Mouse (Mus musculus): ENCODE data around the gene Rasal1. TPM values are rescaled to one million over a fixed set of nuclear protein-coding genes. Genes with fewer than 3 reads are reported as not detected.

Gene Rasal1
- polyA plus RNA-seq, 1 experiment from 2014 or later, result 0.48 TPM

- peaks cover 61% of the 10 kb centered on the region for H3K27me3 ChIP-seq (ENCODE audit: control insufficient read depth, insufficient read depth, low read length)
- H3K9ac ChIP-seq (ENCODE audit: low read length), result no peak overlapping the region
- H3K4me1 ChIP-seq (ENCODE audit: control insufficient read depth, insufficient read depth, low read length), result peaks cover 4% of the 10 kb centered on the region; the same call in 1 of the 2 replicates
- no peaks in the 10 kb centered on the region; the same call in 1 of the 2 replicates for H3K9me3 ChIP-seq (ENCODE audit: control insufficient read depth, low read length)
- H3K4me3 ChIP-seq (ENCODE audit: low read depth, low read length), result no peak overlapping the region
- 73% methylated on average over 16 of the region's 16 CpGs for WGBS
- H3K27ac ChIP-seq (replicated peaks; ENCODE audit: low read depth, low read length), result no peak overlapping the region
- no peak for ATAC-seq (ENCODE audit: insufficient number of reproducible peaks, low FRiP score, low TSS enrichment, low read depth)
- DNase-seq (ENCODE audit: low spot score), result no peak
- no peaks in the 10 kb centered on the region for H3K36me3 ChIP-seq (ENCODE audit: control insufficient read depth, insufficient read depth, low read length)
- H3K4me2 ChIP-seq (ENCODE audit: low read depth, severe bottlenecking), result no peak overlapping the region
Observed at GRCm38 (mm10) chr5:120696057-120696743, 47.6 kb downstream of the Rasal1 start.

GRCm38 (mm10) chr5:120696865-120697264 is 48.3 kb downstream of the Rasal1 start:
- H3K4me3 ChIP-seq (ENCODE audit: low read depth, low read length), result no peak overlapping the region
- no peaks in the 10 kb centered on the region; the same call in 1 of the 2 replicates for H3K9me3 ChIP-seq (ENCODE audit: control insufficient read depth, low read length)
- DNase-seq (ENCODE audit: low spot score) (no peak), ATAC-seq (ENCODE audit: insufficient number of reproducible peaks, low FRiP score, low TSS enrichment, low read depth) (no peak)
- H3K4me1 ChIP-seq (ENCODE audit: control insufficient read depth, insufficient read depth, low read length), result peaks cover 4% of the 10 kb centered on the region; the same call in 1 of the 2 replicates
- H3K27ac ChIP-seq (replicated peaks; ENCODE audit: low read depth, low read length), result no peak overlapping the region
- peaks cover 61% of the 10 kb centered on the region for H3K27me3 ChIP-seq (ENCODE audit: control insufficient read depth, insufficient read depth, low read length)
- no peaks in the 10 kb centered on the region for H3K36me3 ChIP-seq (ENCODE audit: control insufficient read depth, insufficient read depth, low read length)
- H3K4me2 ChIP-seq (ENCODE audit: low read depth, severe bottlenecking), result no peak overlapping the region
- H3K9ac ChIP-seq (ENCODE audit: low read length), result no peak overlapping the region
- 55% methylated on average over 4 of the region's 4 CpGs for WGBS

- H3K27ac ChIP-seq (replicated peaks; ENCODE audit: low read depth, low read length), result no peak overlapping the region
Observed at GRCm38 (mm10) chr5:120698181-120698580, 49.6 kb downstream of the Rasal1 start.

GRCm38 (mm10) chr5:120698801-120699391 is 50.3 kb downstream of the Rasal1 start:
- no peak for DNase-seq (ENCODE audit: low spot score)
- Histone ChIP-seq H3K4me2 (ENCODE audit: low read depth, severe bottlenecking) (no peak overlapping the region), H3K27ac (replicated peaks; ENCODE audit: low read depth, low read length) (no peak overlapping the region), H3K4me3 (ENCODE audit: low read depth, low read length) (no peak overlapping the region), H3K36me3 (ENCODE audit: control insufficient read depth, insufficient read depth, low read length) (no peaks in the 10 kb centered on the region), H3K27me3 (ENCODE audit: control insufficient read depth, insufficient read depth, low read length) (peaks cover 42% of the 10 kb centered on the region), H3K9me3 (ENCODE audit: control insufficient read depth, low read length) (no peaks in the 10 kb centered on the region; the same call in 1 of the 2 replicates), H3K9ac (ENCODE audit: low read length) (no peak overlapping the region), H3K4me1 (ENCODE audit: control insufficient read depth, insufficient read depth, low read length) (peaks cover 4% of the 10 kb centered on the region; the same call in 1 of the 2 replicates)
- no peak for ATAC-seq (ENCODE audit: insufficient number of reproducible peaks, low FRiP score, low TSS enrichment, low read depth)
- WGBS, result 43% methylated on average over 16 of the region's 16 CpGs

More at GRCm38 (mm10) chr5:120698181-120698580, 49.6 kb downstream of the Rasal1 start:
- 61% methylated on average over 3 of the region's 3 CpGs for WGBS
- ATAC-seq (ENCODE audit: insufficient number of reproducible peaks, low FRiP score, low TSS enrichment, low read depth) (no peak), DNase-seq (ENCODE audit: low spot score) (no peak)
- H3K9me3 ChIP-seq (ENCODE audit: control insufficient read depth, low read length), result no peaks in the 10 kb centered on the region; the same call in 1 of the 2 replicates
- peaks cover 49% of the 10 kb centered on the region for H3K27me3 ChIP-seq (ENCODE audit: control insufficient read depth, insufficient read depth, low read length)
- H3K9ac ChIP-seq (ENCODE audit: low read length), result no peak overlapping the region
- H3K4me3 ChIP-seq (ENCODE audit: low read depth, low read length), result no peak overlapping the region
- H3K36me3 ChIP-seq (ENCODE audit: control insufficient read depth, insufficient read depth, low read length), result no peaks in the 10 kb centered on the region
- no peak overlapping the region for H3K4me2 ChIP-seq (ENCODE audit: low read depth, severe bottlenecking)
- H3K4me1 ChIP-seq (ENCODE audit: control insufficient read depth, insufficient read depth, low read length), result peaks cover 4% of the 10 kb centered on the region; the same call in 1 of the 2 replicates

GRCm38 (mm10) chr5:120700996-120701790 is 52.6 kb downstream of the Rasal1 start:
- no peak overlapping the region for H3K9ac ChIP-seq (ENCODE audit: low read length)
- H3K27me3 ChIP-seq (ENCODE audit: control insufficient read depth, insufficient read depth, low read length), result peaks cover 19% of the 10 kb centered on the region
- H3K36me3 ChIP-seq (ENCODE audit: control insufficient read depth, insufficient read depth, low read length), result no peaks in the 10 kb centered on the region
- no peaks in the 10 kb centered on the region for H3K4me1 ChIP-seq (ENCODE audit: control insufficient read depth, insufficient read depth, low read length)
- no peaks in the 10 kb centered on the region for H3K9me3 ChIP-seq (ENCODE audit: control insufficient read depth, low read length)
- ATAC-seq (ENCODE audit: insufficient number of reproducible peaks, low FRiP score, low TSS enrichment, low read depth), result no peak
- WGBS, result 62% methylated on average over 11 of the region's 11 CpGs
- no peak overlapping the region for H3K4me2 ChIP-seq (ENCODE audit: low read depth, severe bottlenecking)
- no peak for DNase-seq (ENCODE audit: low spot score)
- no peak overlapping the region for H3K27ac ChIP-seq (replicated peaks; ENCODE audit: low read depth, low read length)
- no peak overlapping the region for H3K4me3 ChIP-seq (ENCODE audit: low read depth, low read length)

- Histone ChIP-seq H3K27ac (replicated peaks; ENCODE audit: low read depth, low read length) (no peak overlapping the region), H3K4me2 (ENCODE audit: low read depth, severe bottlenecking) (no peak overlapping the region), H3K4me1 (ENCODE audit: control insufficient read depth, insufficient read depth, low read length) (peaks cover 4% of the 10 kb centered on the region; the same call in 1 of the 2 replicates), H3K27me3 (ENCODE audit: control insufficient read depth, insufficient read depth, low read length) (peaks cover 13% of the 10 kb centered on the region; the same call in 1 of the 2 replicates), H3K9me3 (ENCODE audit: control insufficient read depth, low read length) (no peaks in the 10 kb centered on the region), H3K4me3 (ENCODE audit: low read depth, low read length) (no peak overlapping the region), H3K36me3 (ENCODE audit: control insufficient read depth, insufficient read depth, low read length) (no peaks in the 10 kb centered on the region), H3K9ac (ENCODE audit: low read length) (no peak overlapping the region)
- WGBS, result 78% methylated on average over 4 of the region's 4 CpGs
- no peak for DNase-seq (ENCODE audit: low spot score)
- no peak for ATAC-seq (ENCODE audit: insufficient number of reproducible peaks, low FRiP score, low TSS enrichment, low read depth)
Observed at GRCm38 (mm10) chr5:120702421-120702820, 53.8 kb downstream of the Rasal1 start.

GRCm38 (mm10) chr5:120702969-120703368 is 54.4 kb downstream of the Rasal1 start:
- no peak for DNase-seq (ENCODE audit: low spot score)
- no peak overlapping the region for H3K4me2 ChIP-seq (ENCODE audit: low read depth, severe bottlenecking)
- no peaks in the 10 kb centered on the region for H3K36me3 ChIP-seq (ENCODE audit: control insufficient read depth, insufficient read depth, low read length)
- WGBS, result 84% methylated on average over 2 of the region's 2 CpGs
- no peak overlapping the region for H3K27ac ChIP-seq (replicated peaks; ENCODE audit: low read depth, low read length)
- peaks cover 13% of the 10 kb centered on the region; the same call in 1 of the 2 replicates for H3K27me3 ChIP-seq (ENCODE audit: control insufficient read depth, insufficient read depth, low read length)
- peaks cover 4% of the 10 kb centered on the region; the same call in 1 of the 2 replicates for H3K4me1 ChIP-seq (ENCODE audit: control insufficient read depth, insufficient read depth, low read length)
- no peak for ATAC-seq (ENCODE audit: insufficient number of reproducible peaks, low FRiP score, low TSS enrichment, low read depth)
- H3K4me3 ChIP-seq (ENCODE audit: low read depth, low read length), result no peak overlapping the region
- no peaks in the 10 kb centered on the region for H3K9me3 ChIP-seq (ENCODE audit: control insufficient read depth, low read length)
- no peak overlapping the region for H3K9ac ChIP-seq (ENCODE audit: low read length)

GRCm38 (mm10) chr5:120703660-120704059 is 55.0 kb downstream of the Rasal1 start:
- Histone ChIP-seq H3K4me1 (ENCODE audit: control insufficient read depth, insufficient read depth, low read length) (peaks cover 4% of the 10 kb centered on the region; the same call in 1 of the 2 replicates), H3K9me3 (ENCODE audit: control insufficient read depth, low read length) (no peaks in the 10 kb centered on the region), H3K27me3 (ENCODE audit: control insufficient read depth, insufficient read depth, low read length) (peaks cover 14% of the 10 kb centered on the region; the same call in 1 of the 2 replicates), H3K4me3 (ENCODE audit: low read depth, low read length) (no peak overlapping the region), H3K36me3 (ENCODE audit: control insufficient read depth, insufficient read depth, low read length) (no peaks in the 10 kb centered on the region), H3K27ac (replicated peaks; ENCODE audit: low read depth, low read length) (no peak overlapping the region), H3K4me2 (ENCODE audit: low read depth, severe bottlenecking) (no peak overlapping the region), H3K9ac (ENCODE audit: low read length) (no peak overlapping the region)
- no peak for ATAC-seq (ENCODE audit: insufficient number of reproducible peaks, low FRiP score, low TSS enrichment, low read depth)
- WGBS, result 79% methylated on average over 3 of the region's 3 CpGs
- no peak for DNase-seq (ENCODE audit: low spot score)

Data from limb, embryonic 11.5 days (tissue).